Mouse (Mus musculus) ES-E14 (cell line): ENCODE data around the gene Yjefn3.

Experiments
- CHD2 ChIP-seq: IDR thresholded peaks from 2 replicates; pipeline ENCODE4 v1.6.1; 2014; ENCODE audit warnings: mild to moderate bottlenecking, low read depth, low read length, inconsistent platforms
- MAFK ChIP-seq: IDR thresholded peaks from 2 replicates; pipeline ENCODE4 v1.6.1; 2014; ENCODE audit warnings: mild to moderate bottlenecking, low read depth, low read length, inconsistent platforms; ENCODE audit not compliant: insufficient read depth

DNA sequence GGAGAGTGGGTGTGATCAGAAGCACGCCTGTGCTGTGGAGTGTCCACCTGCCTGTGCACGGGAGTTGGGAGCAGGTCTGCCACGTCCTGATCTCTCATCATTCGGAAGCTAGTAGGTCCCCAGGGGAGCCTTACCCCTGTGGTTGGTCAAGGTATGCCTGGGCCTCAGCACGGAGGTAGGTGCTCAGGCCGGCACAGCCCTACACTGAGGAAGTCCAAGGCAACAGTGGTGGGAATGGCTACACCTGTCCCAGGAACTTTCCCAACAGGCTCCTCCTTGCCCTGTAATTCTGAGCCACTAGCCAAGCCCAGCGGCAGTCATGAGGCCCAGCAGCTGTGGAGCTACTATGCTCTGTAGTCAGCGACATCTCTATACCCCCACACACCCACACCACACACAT lies 22.8 kb downstream of the Yjefn3 start:
- TF ChIP-seq MAFK (no peak), CHD2 (no peak)
